Mouse (Mus musculus): ENCODE data around the gene Stk16.

The Stk16 gene

GRCm38 (mm10) chr1:75264091-75264880 lies 53.6 kb downstream of the Stk16 start, which contains the start of gene Ptprn:
TSS of gene Ptprn (minus strand) at chr1:75264502.
- in situ Hi-C loops (cut with MboI, MseI): no loop called here
